9 mouse cellular contexts compared by ENCODE assay signal in genomic region chr4:10896859-10897258, GRCm38 (mm10). TPM values are rescaled to one million over a fixed set of nuclear protein-coding genes. Genes with fewer than 3 reads are reported as not detected.
DNase-seq lines count a peak whose midpoint lies in the region; ATAC-seq and TF ChIP-seq lines count a peak whose summit lies in the region.
"Had no signal": no experiment of that assay in that cellular context is flagged by ENCODE, and none has a peak within 500 bp of the region (broad histone marks: within the 10 kb centered on the region; RNA-seq: fewer than 3 reads in every experiment).

No protein-coding gene starts in this region.

- TF ChIP-seq CTCF in cortical plate, adult 2 months (IDR thresholded peaks at IDR 0.05; ENCODE audit: extremely low read depth, insufficient read depth, low read length), result peak; percentile 32; the same call in 1 of the 2 replicates
- TF ChIP-seq CTCF in stomach, postnatal 0 days (IDR thresholded peaks at IDR 0.05; ENCODE audit: low read depth), result peak; percentile 83

- TF ChIP-seq EP300 in stomach, postnatal 0 days (optimal IDR thresholded peaks at IDR 0.05), result no peak

- H3K27me3 ChIP-seq in embryonic facial prominence, embryonic 11.5 days (ENCODE audit: control insufficient read depth, insufficient read depth, low read length), result no peaks in the 10 kb centered on the region
- H3K27me3 ChIP-seq in embryonic facial prominence, embryonic 10.5 days (replicated peaks; ENCODE audit: low read depth, poor library complexity, severe bottlenecking), result no peaks in the 10 kb centered on the region
- H3K27me3 ChIP-seq in lung, embryonic 16.5 days (ENCODE audit: control insufficient read depth, insufficient read depth, low read depth, low read length), result no peaks in the 10 kb centered on the region
- no peaks in the 10 kb centered on the region for H3K27me3 ChIP-seq in stomach, postnatal 0 days (ENCODE audit: control insufficient read depth, insufficient read depth, low read length)

- DNase-seq in embryonic facial prominence, embryonic 11.5 days (ENCODE audit: low spot score), result peak; percentile 80
- DNase-seq in embryonic facial prominence, embryonic 10.5 days (ENCODE audit: low spot score), result no peak
- peak; percentile 73 for DNase-seq in 416B (ENCODE audit: low read depth)
- DNase-seq in stomach, postnatal 0 days (ENCODE audit: low spot score), result no peak
- DNase-seq in left cerebral cortex, adult 8-10 months (ENCODE audit: low spot score in 2 of 2), result no peak
- no peak for DNase-seq in gastrocnemius, adult 18-20 months (ENCODE audit: low spot score)

- no peak for TF ChIP-seq POLR2A in cortical plate, adult 2 months (IDR thresholded peaks at IDR 0.05; ENCODE audit: extremely low read depth, insufficient read depth, low read length)

- H3K4me2 ChIP-seq in embryonic facial prominence, embryonic 11.5 days (ENCODE audit: low read depth, low read length), result no peak overlapping the region
- no peak overlapping the region for H3K4me2 ChIP-seq in lung, embryonic 16.5 days (ENCODE audit: low read depth, low read length)
- no peak overlapping the region for H3K4me2 ChIP-seq in stomach, postnatal 0 days (replicated peaks; ENCODE audit: low read depth)

- H3K36me3 ChIP-seq in embryonic facial prominence, embryonic 11.5 days (replicated peaks; ENCODE audit: control insufficient read depth, insufficient read depth, low read depth, low read length), result no peaks in the 10 kb centered on the region
- H3K36me3 ChIP-seq in embryonic facial prominence, embryonic 10.5 days (replicated peaks), result peaks cover 42% of the 10 kb centered on the region
- H3K36me3 ChIP-seq in lung, embryonic 16.5 days (ENCODE audit: control insufficient read depth, insufficient read depth, low read length), result peaks cover 3% of the 10 kb centered on the region; the same call in 1 of the 2 replicates
- no peaks in the 10 kb centered on the region for H3K36me3 ChIP-seq in stomach, postnatal 0 days (ENCODE audit: control insufficient read depth, insufficient read depth, low read length)

- no peaks in the 10 kb centered on the region for H3K9me3 ChIP-seq in embryonic facial prominence, embryonic 11.5 days (replicated peaks; ENCODE audit: control insufficient read depth, low read length)
- H3K9me3 ChIP-seq in embryonic facial prominence, embryonic 10.5 days, result no peaks in the 10 kb centered on the region
- no peaks in the 10 kb centered on the region for H3K9me3 ChIP-seq in lung, embryonic 16.5 days (ENCODE audit: control insufficient read depth, low read length)
- H3K9me3 ChIP-seq in stomach, postnatal 0 days (ENCODE audit: control insufficient read depth, low read length), result no peaks in the 10 kb centered on the region
- H3K9me3 ChIP-seq: G1E had no signal

- no peaks in the 10 kb centered on the region for H3K4me1 ChIP-seq in embryonic facial prominence, embryonic 11.5 days (ENCODE audit: control insufficient read depth, insufficient read depth, low read length)
- no peaks in the 10 kb centered on the region for H3K4me1 ChIP-seq in embryonic facial prominence, embryonic 10.5 days
- H3K4me1 ChIP-seq in cortical plate, adult 2 months (ENCODE audit: control insufficient read depth, insufficient read depth, low read length), result no peaks in the 10 kb centered on the region
- no peaks in the 10 kb centered on the region for H3K4me1 ChIP-seq in lung, embryonic 16.5 days (replicated peaks; ENCODE audit: control insufficient read depth, insufficient read depth, low read length)
- H3K4me1 ChIP-seq in stomach, postnatal 0 days (replicated peaks; ENCODE audit: control insufficient read depth, insufficient read depth), result no peaks in the 10 kb centered on the region

- H3K27ac ChIP-seq in embryonic facial prominence, embryonic 11.5 days (replicated peaks; ENCODE audit: low read depth, low read length), result no peak overlapping the region
- no peak overlapping the region for H3K27ac ChIP-seq in embryonic facial prominence, embryonic 10.5 days (replicated peaks)
- no peak overlapping the region for H3K27ac ChIP-seq in cortical plate, adult 2 months (ENCODE audit: insufficient read depth, low read length)
- no peak overlapping the region for H3K27ac ChIP-seq in lung, embryonic 16.5 days (ENCODE audit: low read length)
- H3K27ac ChIP-seq in stomach, postnatal 0 days (replicated peaks), result no peak overlapping the region

- H3K9ac ChIP-seq in embryonic facial prominence, embryonic 11.5 days (replicated peaks; ENCODE audit: low read length), result no peak overlapping the region
- no peak overlapping the region for H3K9ac ChIP-seq in lung, embryonic 16.5 days (ENCODE audit: low read length)
- H3K9ac ChIP-seq in stomach, postnatal 0 days (ENCODE audit: low read length), result no peak overlapping the region

- ATAC-seq in embryonic facial prominence, embryonic 11.5 days (replicated peaks; ENCODE audit: insufficient number of reproducible peaks, low FRiP score, low TSS enrichment, low read depth), result peak; percentile 65; the same call in 1 of the 2 replicates
- ATAC-seq in lung, embryonic 16.5 days (ENCODE audit: low read depth), result 0 out of 2 replicates have a peak, but pooled peaks have one; percentile 61
- peak; percentile 71 for ATAC-seq in stomach, postnatal 0 days (ENCODE audit: low FRiP score, low TSS enrichment)

- no peak overlapping the region for H3K4me3 ChIP-seq in embryonic facial prominence, embryonic 11.5 days (ENCODE audit: low read depth, low read length)
- H3K4me3 ChIP-seq in embryonic facial prominence, embryonic 10.5 days, result no peak overlapping the region
- H3K4me3 ChIP-seq in cortical plate, adult 2 months (ENCODE audit: insufficient read depth, low read length), result no peak overlapping the region
- no peak overlapping the region for H3K4me3 ChIP-seq in lung, embryonic 16.5 days (ENCODE audit: low read length)
- H3K4me3 ChIP-seq in stomach, postnatal 0 days (ENCODE audit: low read depth, low read length), result no peak overlapping the region

RNA-seq across cellular contexts. Expression of gene 2610301B20Rik, which starts 22.6 kb away (rescaled TPM):
- polyA plus RNA-seq in embryonic facial prominence, embryonic 11.5 days (2014; fragmentation: Nextera tagmentation; extraction: Ambion mirVana), result 40.2 and 40.4 TPM in 2 replicates
- polyA plus RNA-seq in embryonic facial prominence, embryonic 10.5 days (2016; fragmentation: Nextera tagmentation; extraction: Ambion mirVana), result 30.8 and 32.4 TPM in 2 replicates
- polyA plus RNA-seq in cortical plate, adult 2 months (2012; rRNA removed), result 41.8 and 44.5 TPM in 2 replicates
- polyA plus RNA-seq in lung, embryonic 16.5 days (2015; fragmentation: Nextera tagmentation; extraction: Ambion mirVana), result 32.5 and 32.6 TPM in 2 replicates
- polyA plus RNA-seq in stomach, postnatal 0 days (2015; fragmentation: Nextera tagmentation; extraction: Ambion mirVana), result 14.2 and 15.0 TPM in 2 replicates
- 10 to 100 TPM; 28.6 to 38.3 (median 34.8) TPM for total RNA-seq in left cerebral cortex, adult 8-10 months (2022)
- total RNA-seq in gastrocnemius, adult 18-20 months (2021), result 1 to 10 TPM; 3.3 to 4.3 TPM

Comparison
In these comparisons a context has a peak if more than half of its experiments do, and no peak if none do; other contexts are left out.
1. DNase-seq: peak in embryonic facial prominence, embryonic 11.5 days (single experiment) and 416B (single experiment); none in embryonic facial prominence, embryonic 10.5 days (single experiment), stomach, postnatal 0 days (single experiment), left cerebral cortex, adult 8-10 months (0 of 2) and gastrocnemius, adult 18-20 months (single experiment).
2. Peak in every context shown above with its lines, with median percentiles within 50 percentile points of each other: ATAC-seq.